In genomic region chr15:99252381-99253174, GRCm38 (mm10) we compare ENCODE assay signal across 7 mouse cellular contexts. TPM values are rescaled to one million over a fixed set of nuclear protein-coding genes. Genes with fewer than 3 reads are reported as not detected.
DNase-seq lines count a peak whose midpoint lies in the region; ATAC-seq lines count a peak whose summit lies in the region.

No protein-coding gene starts in this region.

- H3K9me3 ChIP-seq in neural tube, embryonic 11.5 days (ENCODE audit: control insufficient read depth, low read length) = no peaks in the 10 kb centered on the region
- no peaks in the 10 kb centered on the region for H3K9me3 ChIP-seq in forebrain, embryonic 12.5 days
- H3K9me3 ChIP-seq in limb, embryonic 15.5 days = no peaks in the 10 kb centered on the region
- H3K9me3 ChIP-seq in neural tube, embryonic 14.5 days (ENCODE audit: control insufficient read depth, low read length) = no peaks in the 10 kb centered on the region

- H3K36me3 ChIP-seq in neural tube, embryonic 11.5 days (ENCODE audit: control insufficient read depth, insufficient read depth, low read length) = peaks cover 2% of the 10 kb centered on the region; the same call in 1 of the 2 replicates
- H3K36me3 ChIP-seq in forebrain, embryonic 12.5 days (replicated peaks) = peaks cover 24% of the 10 kb centered on the region
- peaks cover 20% of the 10 kb centered on the region for H3K36me3 ChIP-seq in limb, embryonic 15.5 days
- H3K36me3 ChIP-seq in neural tube, embryonic 14.5 days (ENCODE audit: control insufficient read depth, insufficient read depth, low read length) = 0 out of 2 replicates have a peak, but pooled peaks cover 9% of the 10 kb centered on the region

- 4% methylated on average over 22 of the region's 22 CpGs for WGBS in neural tube, embryonic 11.5 days
- 5% methylated on average over 22 of the region's 22 CpGs for WGBS in forebrain, embryonic 12.5 days
- 3% methylated on average over 22 of the region's 22 CpGs for WGBS in limb, embryonic 15.5 days
- 4% methylated on average over 22 of the region's 22 CpGs for WGBS in neural tube, embryonic 14.5 days

- peak overlapping the region; percentile 94 for H3K4me2 ChIP-seq in neural tube, embryonic 11.5 days (ENCODE audit: low read depth)
- peak overlapping the region; percentile 87 for H3K4me2 ChIP-seq in forebrain, embryonic 12.5 days
- peak overlapping the region; percentile 73 for H3K4me2 ChIP-seq in limb, embryonic 15.5 days
- H3K4me2 ChIP-seq in neural tube, embryonic 14.5 days (ENCODE audit: low read depth, low read length) = peak overlapping the region; percentile 60

- H3K27me3 ChIP-seq in neural tube, embryonic 11.5 days (ENCODE audit: control insufficient read depth, insufficient read depth, low read length) = no peaks in the 10 kb centered on the region
- peaks cover 6% of the 10 kb centered on the region; the same call in 1 of the 2 replicates for H3K27me3 ChIP-seq in forebrain, embryonic 12.5 days
- H3K27me3 ChIP-seq in limb, embryonic 15.5 days = no peaks in the 10 kb centered on the region
- H3K27me3 ChIP-seq in neural tube, embryonic 14.5 days (ENCODE audit: control insufficient read depth, insufficient read depth, low read length) = no peaks in the 10 kb centered on the region

- H3K4me3 ChIP-seq in neural tube, embryonic 11.5 days (ENCODE audit: low read depth, low read length) = peak overlapping the region; percentile 47
- peak overlapping the region; percentile 64 for H3K4me3 ChIP-seq in forebrain, embryonic 12.5 days (replicated peaks)
- peak overlapping the region; percentile 70 for H3K4me3 ChIP-seq in limb, embryonic 15.5 days
- H3K4me3 ChIP-seq in neural tube, embryonic 14.5 days (ENCODE audit: low read depth, low read length) = peak overlapping the region; percentile 48

- 0 out of 2 replicates have a peak, but pooled peaks have one; percentile 3 for ATAC-seq in neural tube, embryonic 11.5 days (ENCODE audit: insufficient read depth, low FRiP score, low TSS enrichment)
- ATAC-seq in forebrain, embryonic 12.5 days (ENCODE audit: low FRiP score) = peak; percentile 60
- peak; percentile 68 for ATAC-seq in limb, embryonic 15.5 days (ENCODE audit: insufficient number of reproducible peaks, low FRiP score, low TSS enrichment, low read depth)
- peak; percentile 36; the same call in 1 of the 2 replicates for ATAC-seq in neural tube, embryonic 14.5 days (ENCODE audit: low read depth)

- H3K27ac ChIP-seq in neural tube, embryonic 11.5 days (ENCODE audit: low read depth, low read length) = peak overlapping the region; percentile 90
- peak overlapping the region; percentile 97 for H3K27ac ChIP-seq in forebrain, embryonic 12.5 days
- H3K27ac ChIP-seq in limb, embryonic 15.5 days = peak overlapping the region; percentile 98
- H3K27ac ChIP-seq in neural tube, embryonic 14.5 days (ENCODE audit: low read depth, low read length) = peak overlapping the region; percentile 85

- peak; percentile 64 for DNase-seq in neural tube, embryonic 11.5 days (ENCODE audit: low spot score)
- no peak for DNase-seq in neural tube, embryonic 10.5 days (ENCODE audit: extremely low spot score, low spot score)
- peak; percentile 24 for DNase-seq in c-Kit-negative CD71-positive TER-119-positive erythroid progenitor cells, embryonic 14.5 days (ENCODE audit: low read depth, low spot score)
- no peak for DNase-seq in ovary, postnatal 36 days (ENCODE audit: low spot score)

- H3K9ac ChIP-seq in neural tube, embryonic 11.5 days (ENCODE audit: low read length) = peak overlapping the region; percentile 70
- peak overlapping the region; percentile 71 for H3K9ac ChIP-seq in forebrain, embryonic 12.5 days
- H3K9ac ChIP-seq in limb, embryonic 15.5 days = peak overlapping the region; percentile 28
- H3K9ac ChIP-seq in neural tube, embryonic 14.5 days (replicated peaks; ENCODE audit: low read depth, low read length) = peak overlapping the region; percentile 59

- H3K4me1 ChIP-seq in neural tube, embryonic 11.5 days (ENCODE audit: control insufficient read depth, insufficient read depth, low read length) = peaks cover 4% of the 10 kb centered on the region; the same call in 1 of the 2 replicates
- H3K4me1 ChIP-seq in forebrain, embryonic 12.5 days = peaks cover 24% of the 10 kb centered on the region
- H3K4me1 ChIP-seq in limb, embryonic 15.5 days = peaks cover 15% of the 10 kb centered on the region; the same call in 1 of the 2 replicates
- peaks cover 4% of the 10 kb centered on the region; the same call in 1 of the 2 replicates for H3K4me1 ChIP-seq in neural tube, embryonic 14.5 days (ENCODE audit: control insufficient read depth, insufficient read depth, low read length)

RNA-seq across cellular contexts. Expression of gene Mcrs1, which starts 0.8 kb away (rescaled TPM):
- 188 and 193 TPM in 2 replicates for polyA plus RNA-seq in neural tube, embryonic 11.5 days (2014; fragmentation: Nextera tagmentation; extraction: Ambion mirVana)
- 185 and 188 TPM in 2 replicates for polyA plus RNA-seq in forebrain, embryonic 12.5 days (2016; fragmentation: Nextera tagmentation; extraction: Ambion mirVana)
- polyA plus RNA-seq in limb, embryonic 15.5 days (2015; fragmentation: Nextera tagmentation; extraction: Ambion mirVana) = 114 and 129 TPM in 2 replicates
- polyA plus RNA-seq in neural tube, embryonic 14.5 days (2014; fragmentation: Nextera tagmentation; extraction: Ambion mirVana) = 202 and 213 TPM in 2 replicates

RNA-seq across cellular contexts. Expression of gene Kcnh3, which starts 27.9 kb away (rescaled TPM):
- polyA plus RNA-seq in neural tube, embryonic 11.5 days (2014; fragmentation: Nextera tagmentation; extraction: Ambion mirVana) = 0.44 and 0.70 TPM in 2 replicates
- polyA plus RNA-seq in forebrain, embryonic 12.5 days (2016; fragmentation: Nextera tagmentation; extraction: Ambion mirVana) = 0.60 and 0.83 TPM in 2 replicates
- polyA plus RNA-seq in limb, embryonic 15.5 days (2015; fragmentation: Nextera tagmentation; extraction: Ambion mirVana) = 0.43 and 0.68 TPM in 2 replicates
- polyA plus RNA-seq in neural tube, embryonic 14.5 days (2014; fragmentation: Nextera tagmentation; extraction: Ambion mirVana) = 0.63 and 0.66 TPM in 2 replicates

RNA-seq across cellular contexts. Expression of gene Prpf40b, which starts 42.3 kb away (rescaled TPM):
- 50.4 and 55.8 TPM in 2 replicates for polyA plus RNA-seq in neural tube, embryonic 11.5 days (2014; fragmentation: Nextera tagmentation; extraction: Ambion mirVana)
- polyA plus RNA-seq in forebrain, embryonic 12.5 days (2016; fragmentation: Nextera tagmentation; extraction: Ambion mirVana) = 86.9 and 88.2 TPM in 2 replicates
- polyA plus RNA-seq in limb, embryonic 15.5 days (2015; fragmentation: Nextera tagmentation; extraction: Ambion mirVana) = 52.5 and 53.8 TPM in 2 replicates
- polyA plus RNA-seq in neural tube, embryonic 14.5 days (2014; fragmentation: Nextera tagmentation; extraction: Ambion mirVana) = 96.9 and 113 TPM in 2 replicates

RNA-seq across cellular contexts. Expression of gene Fam186b, which starts 43.1 kb away (rescaled TPM):
- polyA plus RNA-seq in neural tube, embryonic 11.5 days (2014; fragmentation: Nextera tagmentation; extraction: Ambion mirVana) = 0.07 TPM in 1 of 2 replicates, not detected in the other
- polyA plus RNA-seq in forebrain, embryonic 12.5 days (2016; fragmentation: Nextera tagmentation; extraction: Ambion mirVana) = 0.18 and 0.19 TPM in 2 replicates
- polyA plus RNA-seq in limb, embryonic 15.5 days (2015; fragmentation: Nextera tagmentation; extraction: Ambion mirVana) = 0.10 and 0.18 TPM in 2 replicates
- polyA plus RNA-seq in neural tube, embryonic 14.5 days (2014; fragmentation: Nextera tagmentation; extraction: Ambion mirVana) = 0.53 and 0.66 TPM in 2 replicates

Comparison
In these comparisons a context has a peak if more than half of its experiments do, and no peak if none do; other contexts are left out.
1. DNase-seq: peak in neural tube, embryonic 11.5 days (single experiment) and c-Kit-negative CD71-positive TER-119-positive erythroid progenitor cells, embryonic 14.5 days (single experiment); none in neural tube, embryonic 10.5 days (single experiment) and ovary, postnatal 36 days (single experiment).
2. ATAC-seq: peak in every context shown above with its lines; median percentile 68 in limb, embryonic 15.5 days; 60 in forebrain, embryonic 12.5 days; 36 in neural tube, embryonic 14.5 days; 3 in neural tube, embryonic 11.5 days.
3. Peak in every context shown above with its lines, with median percentiles within 50 percentile points of each other: H3K27ac ChIP-seq, H3K4me2 ChIP-seq, H3K4me3 ChIP-seq and H3K9ac ChIP-seq.